Mouse (Mus musculus): ENCODE data around the gene Pknox2.

Pknox2 gene

GRCm38 (mm10) chr9:36944843-36945242 lies 202.4 kb downstream of the Pknox2 start:
- in situ Hi-C loops (cut with MboI): no loop called here

- in situ Hi-C loops (cut with MboI): no loop called here
Observed at GRCm38 (mm10) chr9:36942561-36942960, 204.6 kb downstream of the Pknox2 start.

- in situ Hi-C loops (cut with MboI): no loop called here
Observed at GRCm38 (mm10) chr9:36942131-36942530, 205.1 kb downstream of the Pknox2 start.

GRCm38 (mm10) chr9:36941565-36941964 lies 205.6 kb downstream of the Pknox2 start:
- in situ Hi-C loops (cut with MboI): no loop called here

GRCm38 (mm10) chr9:36938601-36939078 lies 208.6 kb downstream of the Pknox2 start:
- in situ Hi-C loops (cut with MboI): no loop called here

GRCm38 (mm10) chr9:36933813-36934493 lies 213.3 kb downstream of the Pknox2 start:
- in situ Hi-C loops (cut with MboI): no loop called here

GRCm38 (mm10) chr9:36932950-36933812 lies 214.0 kb downstream of the Pknox2 start:
- in situ Hi-C loops (cut with MboI): no loop called here

GRCm38 (mm10) chr9:36931657-36932056 lies 215.6 kb downstream of the Pknox2 start:
- in situ Hi-C loops (cut with MboI): no loop called here

- in situ Hi-C loops (cut with MboI): no loop called here
Observed at GRCm38 (mm10) chr9:36923753-36924152, 223.5 kb downstream of the Pknox2 start.

GRCm38 (mm10) chr9:36921718-36922415 lies 225.3 kb downstream of the Pknox2 start:
- in situ Hi-C loops (cut with MboI): no loop called here

GRCm38 (mm10) chr9:36919472-36919871 lies 227.7 kb downstream of the Pknox2 start:
- in situ Hi-C loops (cut with MboI): no loop called here

- in situ Hi-C loops (cut with MboI): no loop called here
Observed at GRCm38 (mm10) chr9:36918582-36918981, 228.6 kb downstream of the Pknox2 start.

GRCm38 (mm10) chr9:36916915-36917314 lies 230.3 kb downstream of the Pknox2 start:
- in situ Hi-C loops (cut with MboI): no loop called here

GRCm38 (mm10) chr9:36916362-36916761 lies 230.8 kb downstream of the Pknox2 start:
- in situ Hi-C loops (cut with MboI): no loop called here

- in situ Hi-C loops (cut with MboI): no loop called here
Observed at GRCm38 (mm10) chr9:36905452-36905851, 241.8 kb downstream of the Pknox2 start.

- in situ Hi-C loops (cut with MboI): no loop called here
Observed at GRCm38 (mm10) chr9:36900464-36900863, 246.7 kb downstream of the Pknox2 start.

GRCm38 (mm10) chr9:36898560-36898959 lies 248.6 kb downstream of the Pknox2 start:
- in situ Hi-C loops (cut with MboI): no loop called here

- in situ Hi-C loops (cut with MboI): no loop called here
Observed at GRCm38 (mm10) chr9:36895009-36895693, 252.1 kb downstream of the Pknox2 start.

GRCm38 (mm10) chr9:36894242-36894641 lies 253.0 kb downstream of the Pknox2 start:
- in situ Hi-C loops (cut with MboI): no loop called here

- in situ Hi-C loops (cut with MboI): no loop called here
Observed at GRCm38 (mm10) chr9:36893413-36893990, 253.7 kb downstream of the Pknox2 start.

GRCm38 (mm10) chr9:36890552-36890951 lies 256.7 kb downstream of the Pknox2 start:
- in situ Hi-C loops (cut with MboI): no loop called here

All from mature B cell (primary cell).